Mouse (Mus musculus) limb, embryonic 14.5 days (tissue): ENCODE measurements at regions not wholly inside any gene's neighbourhood (a gene's known extent, or its start where the extent isn't known, plus 50 kb on each side); places are given as distances from the start of the nearest gene placed in this dataset.

Source experiments
- ATAC-seq: fragments of 200-750 bp; cut with Nextera tagmentation; 2 replicates; pipeline ENCODE4 v1.8.0; 2017; ENCODE audit warnings: low read depth, moderate number of reproducible peaks, moderate TSS enrichment; ENCODE audit not compliant: low FRiP score
- DNase-seq: peaks from one replicate; pipeline ENCODE4 v3.0.0-alpha.2; 2015; ENCODE audit warnings: low spot score
- H3K27ac ChIP-seq: fragments of 300-500 bp; sonication (generic); replicated peaks from 2 replicates; pipeline ENCODE4 v1.5.1; 2014; ENCODE audit warnings: low read depth, mild to moderate bottlenecking, low read length, moderate library complexity, mixed read lengths
- H3K27me3 ChIP-seq: fragments of 300-500 bp; sonication (generic); 2 replicates; pipeline ENCODE4 v1.6.1; 2014; ENCODE audit warnings: low read length, mixed read lengths; ENCODE audit not compliant: control insufficient read depth, insufficient read depth
- H3K36me3 ChIP-seq: fragments of 300-500 bp; sonication (generic); 2 replicates; pipeline ENCODE4 v1.6.1; 2014; ENCODE audit warnings: mild to moderate bottlenecking, low read length, moderate library complexity, mixed read lengths; ENCODE audit not compliant: control insufficient read depth, insufficient read depth
- H3K4me1 ChIP-seq: fragments of 300-500 bp; sonication (generic); 2 replicates; pipeline ENCODE4 v1.6.1; 2014; ENCODE audit warnings: antibody characterized with exemption, low read length, mixed read lengths; ENCODE audit not compliant: control insufficient read depth, insufficient read depth
- H3K4me2 ChIP-seq: fragments of 300-500 bp; sonication (generic); replicated peaks from 2 replicates; pipeline ENCODE4 v1.6.1; 2014; ENCODE audit warnings: low read depth, mild to moderate bottlenecking, low read length, moderate library complexity; ENCODE audit not compliant: severe bottlenecking
- H3K4me3 ChIP-seq: fragments of 300-500 bp; sonication (generic); replicated peaks from 2 replicates; pipeline ENCODE4 v1.5.1; 2014; ENCODE audit warnings: low read length
- H3K9ac ChIP-seq: fragments of 300-500 bp; sonication (generic); 2 replicates; pipeline ENCODE4 v1.6.1; 2014; ENCODE audit warnings: mild to moderate bottlenecking, low read depth, low read length, moderate library complexity; ENCODE audit not compliant: severe bottlenecking
- H3K9me3 ChIP-seq: fragments of 300-500 bp; sonication (generic); 2 replicates; pipeline ENCODE4 v1.6.1; 2016; ENCODE audit warnings: low read length; ENCODE audit not compliant: control insufficient read depth
- POLR2A ChIP-seq: fragments of 200-500 bp; IDR thresholded peaks from 2 replicates; pipeline ENCODE4 v1.8.0; 2012; ENCODE audit warnings: inconsistent platforms, mild to moderate bottlenecking, moderate library complexity, borderline replicate concordance; ENCODE audit not compliant: insufficient read depth, insufficient read length; ENCODE audit errors: extremely low read depth
- WGBS: fragments of 180-500 bp; shearing (Covaris S2); extraction: QIAGEN DNeasy Blood & Tissue Kit; methylation state at CpG from one replicate; pipeline ENCODE4 v1.1.7; 2014; 5-methylcytosine and 5-hydroxymethylcytosine counted together

GRCm38 (mm10) chr1:71912441-71912840, 259.4 kb upstream of the Fn1 start:
- no peaks in the 10 kb centered on the region for H3K36me3 ChIP-seq
- H3K27ac ChIP-seq: no peak overlapping the region
- no peak overlapping the region for H3K4me2 ChIP-seq
- H3K9me3 ChIP-seq: no peaks in the 10 kb centered on the region
- no peak for ATAC-seq
- 27% methylated on average over 2 of the region's 3 CpGs for WGBS
- H3K4me3 ChIP-seq: no peak overlapping the region
- no peak overlapping the region for H3K9ac ChIP-seq
- peaks cover 4% of the 10 kb centered on the region for H3K4me1 ChIP-seq
- no peak for DNase-seq
- no peak for TF ChIP-seq POLR2A
- no peaks in the 10 kb centered on the region for H3K27me3 ChIP-seq

- no peak overlapping the region for H3K9ac ChIP-seq
- DNase-seq (no peak), ATAC-seq (no peak)
- no peaks in the 10 kb centered on the region for H3K36me3 ChIP-seq
- WGBS: 82% methylated on average over 1 of the region's 1 CpGs
- no peak for TF ChIP-seq POLR2A
- 0 out of 2 replicates have a peak, but pooled peaks cover 9% of the 10 kb centered on the region for H3K9me3 ChIP-seq
- H3K4me2 ChIP-seq: no peak overlapping the region
- peaks cover 4% of the 10 kb centered on the region for H3K4me1 ChIP-seq
- H3K27me3 ChIP-seq: no peaks in the 10 kb centered on the region
- no peak overlapping the region for H3K4me3 ChIP-seq
- H3K27ac ChIP-seq: no peak overlapping the region
These were observed 257.1 kb upstream of the Fn1 start for GRCm38 (mm10) chr1:71910125-71910524.

GRCm38 (mm10) chr1:71909508-71910124, 256.6 kb upstream of the Fn1 start:
- H3K27ac ChIP-seq: no peak overlapping the region

GRCm38 (mm10) chr1:71904376-71904948, 251.5 kb upstream of the Fn1 start:
- Histone ChIP-seq H3K4me2 (no peak overlapping the region), H3K27ac (no peak overlapping the region), H3K9ac (no peak overlapping the region), H3K36me3 (no peaks in the 10 kb centered on the region), H3K9me3 (0 out of 2 replicates have a peak, but pooled peaks cover 9% of the 10 kb centered on the region), H3K4me3 (no peak overlapping the region), H3K4me1 (no peaks in the 10 kb centered on the region), H3K27me3 (no peaks in the 10 kb centered on the region)
- ATAC-seq (no peak), DNase-seq (no peak)
- no peak for TF ChIP-seq POLR2A
- WGBS: 77% methylated on average over 4 of the region's 4 CpGs

More at GRCm38 (mm10) chr1:71909508-71910124, 256.6 kb upstream of the Fn1 start:
- WGBS: 58% methylated on average over 11 of the region's 11 CpGs
- ATAC-seq (no peak), DNase-seq (peak; percentile 47)
- Histone ChIP-seq H3K4me1 (peaks cover 4% of the 10 kb centered on the region), H3K27me3 (no peaks in the 10 kb centered on the region), H3K9me3 (0 out of 2 replicates have a peak, but pooled peaks cover 9% of the 10 kb centered on the region), H3K4me2 (no peak overlapping the region), H3K36me3 (no peaks in the 10 kb centered on the region), H3K9ac (no peak overlapping the region), H3K4me3 (no peak overlapping the region)
- no peak for TF ChIP-seq POLR2A

GRCm38 (mm10) chr1:71900106-71901074, 247.4 kb upstream of the Fn1 start:
- no peaks in the 10 kb centered on the region for H3K9me3 ChIP-seq
- WGBS: 66% methylated on average over 8 of the region's 9 CpGs
- TF ChIP-seq POLR2A: no peak
- ATAC-seq (no peak), DNase-seq (no peak)
- H3K4me3 ChIP-seq: no peak overlapping the region
- no peak overlapping the region for H3K4me2 ChIP-seq
- H3K36me3 ChIP-seq: no peaks in the 10 kb centered on the region
- H3K27ac ChIP-seq: no peak overlapping the region
- H3K4me1 ChIP-seq: peaks cover 18% of the 10 kb centered on the region
- no peaks in the 10 kb centered on the region for H3K27me3 ChIP-seq
- no peak overlapping the region for H3K9ac ChIP-seq
